Mouse (Mus musculus): ENCODE data around the gene March5. TPM values are rescaled to one million over a fixed set of nuclear protein-coding genes. Genes with fewer than 3 reads are reported as not detected.
A peak's percentile ranks its signal among the peaks of the same experiment; 100 is the strongest.

Gene March5
- polyA plus RNA-seq, 1 experiment from 2014 or later, result 130 TPM

GRCm38 (mm10) chr19:37255321-37255720, 48.0 kb downstream of the March5 start:
- Histone ChIP-seq H3K4me3 (no peak overlapping the region), H3K27ac (no peak overlapping the region), H3K36me3 (no peaks in the 10 kb centered on the region), H3K27me3 (ENCODE audit: low read depth, poor library complexity, severe bottlenecking) (no peaks in the 10 kb centered on the region), H3K4me1 (no peaks in the 10 kb centered on the region), H3K9me3 (replicated peaks) (no peaks in the 10 kb centered on the region)
- DNase-seq (ENCODE audit: low spot score), result no peak
- WGBS, result 93% methylated on average over 9 of the region's 9 CpGs

GRCm38 (mm10) chr19:37262389-37262788, 55.0 kb downstream of the March5 start:
- H3K27me3 ChIP-seq (ENCODE audit: low read depth, poor library complexity, severe bottlenecking), result no peaks in the 10 kb centered on the region
- no peak overlapping the region for H3K4me3 ChIP-seq
- no peaks in the 10 kb centered on the region for H3K4me1 ChIP-seq
- WGBS, result 65% methylated on average over 4 of the region's 4 CpGs
- H3K9me3 ChIP-seq (replicated peaks), result no peaks in the 10 kb centered on the region
- H3K36me3 ChIP-seq, result no peaks in the 10 kb centered on the region
- no peak for DNase-seq (ENCODE audit: low spot score)
- H3K27ac ChIP-seq, result no peak overlapping the region

GRCm38 (mm10) chr19:37263566-37263942, 56.2 kb downstream of the March5 start:
- H3K27ac ChIP-seq, result no peak overlapping the region
- no peak overlapping the region for H3K4me3 ChIP-seq
- H3K4me1 ChIP-seq, result no peaks in the 10 kb centered on the region
- no peaks in the 10 kb centered on the region for H3K9me3 ChIP-seq (replicated peaks)
- 71% methylated on average over 8 of the region's 8 CpGs for WGBS
- H3K27me3 ChIP-seq (ENCODE audit: low read depth, poor library complexity, severe bottlenecking), result no peaks in the 10 kb centered on the region
- peaks cover 2% of the 10 kb centered on the region; the same call in 1 of the 2 replicates for H3K36me3 ChIP-seq
- DNase-seq (ENCODE audit: low spot score), result no peak

GRCm38 (mm10) chr19:37263943-37264897, 56.9 kb downstream of the March5 start:
- Histone ChIP-seq H3K36me3 (peaks cover 6% of the 10 kb centered on the region), H3K4me1 (no peaks in the 10 kb centered on the region), H3K9me3 (replicated peaks) (no peaks in the 10 kb centered on the region), H3K27ac (no peak overlapping the region), H3K4me3 (no peak overlapping the region), H3K27me3 (ENCODE audit: low read depth, poor library complexity, severe bottlenecking) (no peaks in the 10 kb centered on the region)
- DNase-seq (ENCODE audit: low spot score), result no peak
- WGBS, result 84% methylated on average over 23 of the region's 23 CpGs

GRCm38 (mm10) chr19:37265333-37266103, 58.2 kb downstream of the March5 start:
- H3K27me3 ChIP-seq (ENCODE audit: low read depth, poor library complexity, severe bottlenecking), result no peaks in the 10 kb centered on the region
- no peak overlapping the region for H3K4me3 ChIP-seq
- no peak overlapping the region for H3K27ac ChIP-seq
- no peaks in the 10 kb centered on the region for H3K9me3 ChIP-seq (replicated peaks)
- H3K36me3 ChIP-seq, result peaks cover 9% of the 10 kb centered on the region
- DNase-seq (ENCODE audit: low spot score), result peak; percentile 81
- no peaks in the 10 kb centered on the region for H3K4me1 ChIP-seq
- 38% methylated on average over 10 of the region's 10 CpGs for WGBS

GRCm38 (mm10) chr19:37269106-37269505, 61.8 kb downstream of the March5 start:
- H3K27me3 ChIP-seq (ENCODE audit: low read depth, poor library complexity, severe bottlenecking), result no peaks in the 10 kb centered on the region
- H3K9me3 ChIP-seq (replicated peaks), result no peaks in the 10 kb centered on the region
- H3K36me3 ChIP-seq, result peaks cover 11% of the 10 kb centered on the region
- WGBS, result 93% methylated on average over 16 of the region's 16 CpGs
- no peak overlapping the region for H3K4me3 ChIP-seq
- H3K27ac ChIP-seq, result no peak overlapping the region
- no peaks in the 10 kb centered on the region for H3K4me1 ChIP-seq
- DNase-seq (ENCODE audit: low spot score), result no peak

Other genes with a start within 250 kb of the March5 start
- 0.65 and 0.78 TPM in 2 replicates for gene Cpeb3, start 1.1 kb downstream of the March5 start, polyA plus RNA-seq (2016; fragmentation: Nextera tagmentation; extraction: Ambion mirVana)
- 37.1 and 45.2 TPM in 2 replicates for gene Ide, start 130.3 kb downstream of the March5 start, polyA plus RNA-seq (2016; fragmentation: Nextera tagmentation; extraction: Ambion mirVana)
- 73.1 and 88.0 TPM in 2 replicates for gene Kif11, start 168.9 kb downstream of the March5 start, polyA plus RNA-seq (2016; fragmentation: Nextera tagmentation; extraction: Ambion mirVana)
- gene Hhex, start 227.3 kb downstream of the March5 start, polyA plus RNA-seq (2016; fragmentation: Nextera tagmentation; extraction: Ambion mirVana), result 6.8 and 7.2 TPM in 2 replicates